Mouse (Mus musculus): ENCODE measurements around the gene Lag3. TPM values are rescaled to one million over a fixed set of nuclear protein-coding genes. Genes with fewer than 3 reads are reported as not detected.

Lag3 gene
- polyA plus RNA-seq, 1 experiment from 2014 or later = 1.7 TPM

DNA sequence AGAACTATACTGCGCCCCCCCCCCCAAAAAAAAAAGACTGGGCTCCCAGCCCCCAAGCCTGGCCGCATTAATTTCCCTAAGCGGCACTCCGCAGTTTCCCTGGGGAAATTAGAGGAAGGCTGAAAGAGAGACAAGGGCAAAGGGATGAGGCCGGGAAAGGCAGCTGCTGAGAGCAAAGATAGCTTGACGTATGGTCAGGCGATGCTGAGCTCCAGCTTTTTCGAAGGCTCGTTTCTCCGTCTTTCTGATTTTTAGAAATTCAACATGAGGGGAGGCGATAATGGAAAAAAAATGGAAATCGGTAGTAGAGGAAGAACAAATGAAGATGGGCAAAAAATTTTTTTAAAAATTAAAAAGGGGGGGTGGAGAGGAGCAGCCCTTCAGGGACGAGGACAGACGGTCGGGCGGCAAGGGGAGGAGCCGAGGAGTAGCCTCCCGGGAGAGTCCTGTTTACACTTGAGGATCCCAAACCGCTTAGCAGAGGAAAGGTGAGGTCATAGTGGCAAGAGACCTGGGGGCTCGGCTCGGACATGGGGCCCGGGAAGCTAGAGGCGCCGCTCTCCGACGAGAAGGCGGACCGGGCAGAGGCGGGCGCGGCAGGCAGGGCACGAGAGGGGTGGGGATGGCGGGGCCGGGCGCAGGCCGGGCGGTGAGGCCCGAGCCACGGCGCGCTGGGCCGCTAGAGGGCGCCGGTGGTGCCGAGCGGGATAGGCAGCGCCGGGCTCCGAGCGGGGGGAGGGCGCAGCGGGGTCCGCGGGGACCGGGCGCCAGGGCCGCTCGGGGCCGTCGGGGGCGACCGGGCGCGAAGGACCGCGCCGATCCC lies 5.4 kb upstream of the Lag3 start:
- H3K4me1 ChIP-seq (ENCODE audit: control insufficient read depth, insufficient read depth, low read length) = peaks cover 44% of the 10 kb centered on the region
- H3K4me2 ChIP-seq (replicated peaks; ENCODE audit: low read depth, low read length) = peak overlapping the region; percentile 98
- H3K9ac ChIP-seq (ENCODE audit: low read depth, low read length) = peak overlapping the region; percentile 100
- H3K27me3 ChIP-seq (ENCODE audit: control insufficient read depth, insufficient read depth, low read length) = no peaks in the 10 kb centered on the region
- peak; percentile 59 for ATAC-seq (ENCODE audit: low FRiP score, low TSS enrichment)
- H3K36me3 ChIP-seq (ENCODE audit: control insufficient read depth, insufficient read depth, low read length) = peaks cover 22% of the 10 kb centered on the region
- peak overlapping the region; percentile 98 for H3K27ac ChIP-seq (ENCODE audit: low read depth, low read length)
- WGBS = 2% methylated on average over 62 of the region's 67 CpGs
- H3K4me3 ChIP-seq (ENCODE audit: low read length) = peak overlapping the region; percentile 78
- H3K9me3 ChIP-seq (ENCODE audit: control insufficient read depth, low read length) = no peaks in the 10 kb centered on the region

DNA sequence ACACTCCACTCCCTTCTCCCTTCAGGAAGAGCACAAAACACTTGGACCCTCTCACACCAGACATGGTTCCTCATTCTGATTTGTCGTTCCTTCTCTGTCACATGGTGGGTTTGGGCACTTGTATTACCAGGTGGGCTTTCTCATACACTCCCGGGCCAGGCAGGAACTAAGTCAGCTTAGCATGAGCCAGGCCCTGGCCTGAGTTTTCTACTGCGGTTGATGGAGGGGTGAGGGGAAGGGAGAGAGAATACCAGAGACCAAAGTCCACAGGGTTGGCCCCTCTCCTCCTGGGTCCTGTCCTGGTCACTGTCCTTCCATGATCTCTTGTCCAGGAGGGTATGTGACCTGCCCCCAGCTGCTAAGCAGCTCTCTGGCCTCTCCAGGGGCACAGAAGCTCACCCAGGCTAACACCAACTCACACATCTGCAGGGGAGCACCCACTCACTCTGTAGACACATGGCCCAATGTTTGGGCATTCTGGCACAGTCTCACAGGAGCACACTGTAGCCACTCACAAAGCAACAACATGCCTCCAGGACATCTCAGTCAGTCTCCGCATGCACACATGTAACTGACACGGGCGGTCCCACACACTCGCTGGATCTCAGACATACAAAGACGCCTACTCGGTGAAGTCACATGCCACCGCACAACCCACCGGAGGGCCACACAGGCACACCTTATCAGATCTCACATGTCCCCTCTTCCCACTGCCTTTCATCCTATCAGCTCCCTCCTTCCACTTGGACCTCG lies 4.6 kb upstream of the Lag3 start:
- H3K4me1 ChIP-seq (ENCODE audit: control insufficient read depth, insufficient read depth, low read length) = peaks cover 46% of the 10 kb centered on the region
- no peaks in the 10 kb centered on the region for H3K9me3 ChIP-seq (ENCODE audit: control insufficient read depth, low read length)
- peak overlapping the region; percentile 78 for H3K4me3 ChIP-seq (ENCODE audit: low read length)
- no peaks in the 10 kb centered on the region for H3K27me3 ChIP-seq (ENCODE audit: control insufficient read depth, insufficient read depth, low read length)
- H3K4me2 ChIP-seq (replicated peaks; ENCODE audit: low read depth, low read length) = peak overlapping the region; percentile 98
- 4% methylated on average over 12 of the region's 12 CpGs for WGBS
- ATAC-seq (ENCODE audit: low FRiP score, low TSS enrichment) = no peak
- peaks cover 22% of the 10 kb centered on the region for H3K36me3 ChIP-seq (ENCODE audit: control insufficient read depth, insufficient read depth, low read length)
- H3K9ac ChIP-seq (ENCODE audit: low read depth, low read length) = peak overlapping the region; percentile 100
- H3K27ac ChIP-seq (ENCODE audit: low read depth, low read length) = peak overlapping the region; percentile 98; the same call in 1 of the 2 replicates

DNA sequence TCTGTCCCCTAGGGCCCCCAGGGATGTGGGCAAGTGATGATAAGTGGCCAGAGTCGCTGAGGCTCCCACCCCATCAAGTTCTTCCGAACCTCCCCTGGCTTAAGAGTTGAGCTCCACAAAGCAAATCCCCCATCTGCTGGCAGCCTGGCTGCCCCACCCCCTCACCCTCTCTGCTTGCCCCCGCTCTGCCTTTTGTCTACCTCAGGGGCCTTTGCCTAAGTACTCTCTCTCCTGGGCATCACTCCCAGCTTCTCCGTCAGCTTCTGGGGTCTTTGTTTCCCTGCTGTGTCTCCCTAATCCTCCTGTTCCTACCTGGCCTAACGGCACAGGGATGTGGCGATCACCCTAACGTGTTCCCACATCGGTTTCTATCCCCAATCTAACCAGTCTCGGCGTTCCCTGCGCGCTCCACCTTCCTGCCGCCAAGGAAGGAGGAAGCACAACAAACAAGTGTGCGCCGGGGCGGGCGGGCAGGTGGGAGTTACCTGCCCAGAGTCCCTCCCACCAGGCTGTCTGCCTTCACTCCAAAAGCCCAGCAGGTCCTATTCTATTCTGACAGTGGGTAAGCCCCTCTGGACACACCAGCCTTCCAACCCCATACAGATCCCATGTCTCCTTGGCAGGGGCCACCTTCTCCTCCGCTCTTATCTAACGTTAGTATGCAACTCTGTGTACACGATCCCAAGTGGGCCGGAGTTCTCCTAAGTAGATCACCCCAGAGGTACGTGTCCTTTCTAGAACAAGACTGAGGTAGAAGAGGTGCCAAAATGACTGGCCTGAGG lies 3.8 kb upstream of the Lag3 start:
- Histone ChIP-seq H3K36me3 (ENCODE audit: control insufficient read depth, insufficient read depth, low read length) (peaks cover 22% of the 10 kb centered on the region), H3K4me1 (ENCODE audit: control insufficient read depth, insufficient read depth, low read length) (peaks cover 39% of the 10 kb centered on the region), H3K27ac (ENCODE audit: low read depth, low read length) (no peak overlapping the region), H3K9ac (ENCODE audit: low read depth, low read length) (peak overlapping the region; percentile 100), H3K4me3 (ENCODE audit: low read length) (peak overlapping the region; percentile 78), H3K27me3 (ENCODE audit: control insufficient read depth, insufficient read depth, low read length) (no peaks in the 10 kb centered on the region), H3K9me3 (ENCODE audit: control insufficient read depth, low read length) (no peaks in the 10 kb centered on the region), H3K4me2 (replicated peaks; ENCODE audit: low read depth, low read length) (peak overlapping the region; percentile 98)
- ATAC-seq (ENCODE audit: low FRiP score, low TSS enrichment) = no peak
- WGBS = 22% methylated on average over 22 of the region's 22 CpGs

DNA sequence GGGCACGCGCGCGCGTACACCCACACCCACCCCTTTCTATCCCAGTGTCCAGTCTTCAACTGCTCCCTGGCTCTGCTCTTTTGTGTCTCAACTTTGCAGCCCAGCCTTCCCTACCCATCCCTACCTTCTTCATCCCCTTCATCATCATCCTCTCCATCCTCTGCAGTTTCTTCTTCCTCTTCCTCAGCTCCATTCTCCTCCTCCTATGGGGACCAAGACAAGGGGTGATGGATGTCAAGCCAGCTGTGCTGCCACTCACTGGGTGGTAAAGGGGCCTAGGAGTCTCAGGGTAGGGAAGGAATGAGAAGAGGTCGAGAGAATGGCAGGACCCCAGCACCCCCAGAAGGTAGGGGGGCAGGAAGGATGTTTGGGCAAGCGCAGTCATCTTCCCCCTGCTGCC lies 3.0 kb upstream of the Lag3 start:
- Histone ChIP-seq H3K27ac (ENCODE audit: low read depth, low read length) (no peak overlapping the region), H3K4me1 (ENCODE audit: control insufficient read depth, insufficient read depth, low read length) (peaks cover 44% of the 10 kb centered on the region), H3K9ac (ENCODE audit: low read depth, low read length) (no peak overlapping the region)

DNA sequence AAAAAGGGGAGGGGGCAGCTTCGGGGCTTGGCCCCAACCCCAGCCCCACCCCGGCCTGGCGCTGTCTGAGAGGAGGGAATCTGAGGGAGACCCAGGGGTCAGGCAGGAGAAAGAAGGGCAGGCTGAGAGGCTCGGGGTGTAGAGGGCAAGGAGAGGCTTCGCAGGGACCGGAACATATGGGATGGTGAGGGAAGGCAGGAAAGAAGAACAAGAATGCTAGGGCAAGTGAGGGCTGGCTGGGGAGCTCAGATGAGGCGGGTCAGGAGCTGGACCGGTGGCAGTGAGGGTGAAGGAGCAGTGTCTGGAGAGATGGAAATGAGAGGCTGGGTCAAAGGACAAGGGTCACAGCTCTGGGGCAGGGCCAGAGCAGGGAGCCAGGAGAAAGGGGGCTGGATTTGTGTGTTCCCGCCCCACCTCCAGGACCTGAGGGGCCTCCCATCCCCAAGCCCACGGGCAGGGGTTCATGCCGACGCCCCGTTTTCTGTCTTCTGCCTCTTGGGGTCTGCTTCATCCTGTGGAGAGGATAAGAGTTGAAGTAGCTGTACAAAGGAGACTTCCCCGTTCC lies 2.3 kb upstream of the Lag3 start:
- WGBS = 73% methylated on average over 14 of the region's 14 CpGs

More for the DNA sequence above, 3.0 kb upstream of the Lag3 start:
- WGBS = 83% methylated on average over 7 of the region's 7 CpGs
- H3K27me3 ChIP-seq (ENCODE audit: control insufficient read depth, insufficient read depth, low read length) = 0 out of 2 replicates have a peak, but pooled peaks cover 3% of the 10 kb centered on the region
- H3K36me3 ChIP-seq (ENCODE audit: control insufficient read depth, insufficient read depth, low read length) = peaks cover 22% of the 10 kb centered on the region
- ATAC-seq (ENCODE audit: low FRiP score, low TSS enrichment) = no peak
- no peaks in the 10 kb centered on the region for H3K9me3 ChIP-seq (ENCODE audit: control insufficient read depth, low read length)
- no peak overlapping the region for H3K4me3 ChIP-seq (ENCODE audit: low read length)
- H3K4me2 ChIP-seq (replicated peaks; ENCODE audit: low read depth, low read length) = no peak overlapping the region

DNA sequence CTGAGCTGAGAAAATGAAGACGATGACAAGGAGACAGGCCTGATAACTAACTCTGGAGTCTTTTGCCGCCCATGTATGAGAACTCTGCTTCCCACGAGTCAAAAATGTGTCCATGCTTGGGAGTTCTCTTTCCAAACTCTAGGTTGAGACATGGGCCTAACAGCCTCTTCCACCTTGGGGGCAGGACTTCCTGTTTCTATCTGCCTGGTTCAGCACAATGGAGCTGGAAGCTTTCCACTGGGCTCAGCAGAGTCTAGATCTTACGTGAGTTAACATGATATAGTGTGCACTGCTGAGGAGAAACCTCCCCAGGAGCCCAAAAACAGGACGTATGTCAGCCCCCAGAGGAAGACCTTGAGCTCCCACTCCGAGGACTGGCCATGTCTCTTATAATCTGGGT lies 1.7 kb upstream of the Lag3 start:
- no peak for ATAC-seq (ENCODE audit: low FRiP score, low TSS enrichment)
- H3K27me3 ChIP-seq (ENCODE audit: control insufficient read depth, insufficient read depth, low read length) = 0 out of 2 replicates have a peak, but pooled peaks cover 3% of the 10 kb centered on the region
- WGBS = 60% methylated on average over 6 of the region's 6 CpGs
- no peak overlapping the region for H3K4me3 ChIP-seq (ENCODE audit: low read length)
- H3K9ac ChIP-seq (ENCODE audit: low read depth, low read length) = no peak overlapping the region
- peaks cover 22% of the 10 kb centered on the region for H3K36me3 ChIP-seq (ENCODE audit: control insufficient read depth, insufficient read depth, low read length)
- H3K27ac ChIP-seq (ENCODE audit: low read depth, low read length) = no peak overlapping the region
- no peaks in the 10 kb centered on the region for H3K9me3 ChIP-seq (ENCODE audit: control insufficient read depth, low read length)
- H3K4me1 ChIP-seq (ENCODE audit: control insufficient read depth, insufficient read depth, low read length) = peaks cover 34% of the 10 kb centered on the region
- H3K4me2 ChIP-seq (replicated peaks; ENCODE audit: low read depth, low read length) = no peak overlapping the region

More for the DNA sequence above, 2.3 kb upstream of the Lag3 start:
- Histone ChIP-seq H3K4me3 (ENCODE audit: low read length) (no peak overlapping the region), H3K27me3 (ENCODE audit: control insufficient read depth, insufficient read depth, low read length) (0 out of 2 replicates have a peak, but pooled peaks cover 3% of the 10 kb centered on the region), H3K36me3 (ENCODE audit: control insufficient read depth, insufficient read depth, low read length) (peaks cover 22% of the 10 kb centered on the region), H3K27ac (ENCODE audit: low read depth, low read length) (no peak overlapping the region), H3K9ac (ENCODE audit: low read depth, low read length) (no peak overlapping the region), H3K4me2 (replicated peaks; ENCODE audit: low read depth, low read length) (no peak overlapping the region), H3K4me1 (ENCODE audit: control insufficient read depth, insufficient read depth, low read length) (peaks cover 40% of the 10 kb centered on the region), H3K9me3 (ENCODE audit: control insufficient read depth, low read length) (no peaks in the 10 kb centered on the region)
- ATAC-seq (ENCODE audit: low FRiP score, low TSS enrichment) = no peak

DNA sequence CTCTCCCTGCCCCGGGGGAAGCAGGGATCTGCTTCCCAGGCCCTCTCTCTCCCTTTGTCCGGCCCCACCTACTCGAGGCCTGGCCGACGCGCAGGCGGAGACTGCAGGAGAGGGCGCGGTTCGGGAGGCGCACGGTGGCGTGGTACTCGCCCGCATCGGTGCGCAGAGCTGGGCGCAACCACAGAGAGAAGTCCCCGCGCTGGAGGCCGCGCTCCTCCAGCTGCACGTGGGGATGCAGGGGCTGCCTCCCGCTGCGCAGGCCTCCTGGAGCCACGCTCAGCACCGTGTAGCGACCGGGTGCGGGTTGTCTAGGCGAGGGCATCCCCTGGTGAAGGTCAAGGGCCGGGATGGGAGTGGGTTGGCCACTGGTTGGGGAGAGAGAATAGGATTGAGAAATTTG lies 1.5 kb downstream of the Lag3 start:
- Histone ChIP-seq H3K27ac (ENCODE audit: low read depth, low read length) (no peak overlapping the region), H3K36me3 (ENCODE audit: control insufficient read depth, insufficient read depth, low read length) (peaks cover 22% of the 10 kb centered on the region), H3K4me1 (ENCODE audit: control insufficient read depth, insufficient read depth, low read length) (peaks cover 24% of the 10 kb centered on the region; the same call in 1 of the 2 replicates), H3K9me3 (ENCODE audit: control insufficient read depth, low read length) (no peaks in the 10 kb centered on the region), H3K9ac (ENCODE audit: low read depth, low read length) (peak overlapping the region; percentile 38), H3K4me3 (ENCODE audit: low read length) (peak overlapping the region; percentile 19; the same call in 1 of the 2 replicates), H3K27me3 (ENCODE audit: control insufficient read depth, insufficient read depth, low read length) (0 out of 2 replicates have a peak, but pooled peaks cover 3% of the 10 kb centered on the region), H3K4me2 (replicated peaks; ENCODE audit: low read depth, low read length) (peak overlapping the region; percentile 44)
- peak; percentile 28; the same call in 1 of the 2 replicates for ATAC-seq (ENCODE audit: low FRiP score, low TSS enrichment)
- WGBS = 4% methylated on average over 25 of the region's 32 CpGs

DNA sequence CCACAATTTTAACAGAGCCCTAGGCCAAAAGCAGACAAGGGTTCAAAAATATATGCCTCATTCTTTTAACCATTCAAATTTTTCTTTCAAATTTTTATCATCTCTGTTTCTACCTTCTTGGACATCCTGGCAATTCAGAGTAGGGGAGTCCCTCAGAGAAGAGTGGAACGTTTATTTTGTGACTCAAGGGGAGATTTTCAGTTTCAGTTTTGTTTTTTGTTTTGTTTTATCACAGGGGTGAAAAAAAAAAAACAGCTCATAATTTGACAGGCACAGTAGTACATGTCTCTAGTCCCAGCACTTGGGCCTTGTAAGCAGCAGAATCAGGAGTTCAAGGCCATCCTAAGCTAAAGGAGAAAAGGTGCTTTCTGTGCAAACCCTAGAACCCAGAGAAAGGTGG lies 3.7 kb downstream of the Lag3 start:
- no peak for ATAC-seq (ENCODE audit: low FRiP score, low TSS enrichment)
- Histone ChIP-seq H3K4me3 (ENCODE audit: low read length) (no peak overlapping the region), H3K4me2 (replicated peaks; ENCODE audit: low read depth, low read length) (no peak overlapping the region), H3K9ac (ENCODE audit: low read depth, low read length) (no peak overlapping the region), H3K27ac (ENCODE audit: low read depth, low read length) (no peak overlapping the region), H3K27me3 (ENCODE audit: control insufficient read depth, insufficient read depth, low read length) (0 out of 2 replicates have a peak, but pooled peaks cover 3% of the 10 kb centered on the region), H3K9me3 (ENCODE audit: control insufficient read depth, low read length) (no peaks in the 10 kb centered on the region), H3K4me1 (ENCODE audit: control insufficient read depth, insufficient read depth, low read length) (peaks cover 24% of the 10 kb centered on the region), H3K36me3 (ENCODE audit: control insufficient read depth, insufficient read depth, low read length) (no peaks in the 10 kb centered on the region; the same call in 1 of the 2 replicates)
- WGBS = 95% methylated on average over 1 of the region's 1 CpGs

Data from kidney, embryonic 14.5 days (tissue).